Mouse (Mus musculus): ENCODE data around the gene Phf23.
A peak's percentile ranks its signal among the peaks of the same experiment; 100 is the strongest.

Phf23 gene

GRCm38 (mm10) chr11:70021264-70022132 is 25.9 kb downstream of the Phf23 start:
- peak; percentile 93 for DNase-seq (ENCODE audit: low spot score)

GRCm38 (mm10) chr11:70023481-70024150 is 28.0 kb downstream of the Phf23 start:
- no peak for DNase-seq (ENCODE audit: low spot score)

- DNase-seq (ENCODE audit: low spot score) = no peak
Measured at GRCm38 (mm10) chr11:70024151-70024514, 28.6 kb downstream of the Phf23 start.

GRCm38 (mm10) chr11:70026689-70027088 is 31.1 kb downstream of the Phf23 start:
- DNase-seq (ENCODE audit: low spot score) = peak; percentile 42

GRCm38 (mm10) chr11:70027397-70027796 is 31.8 kb downstream of the Phf23 start:
- peak; percentile 55 for DNase-seq (ENCODE audit: low spot score)

- no peak for DNase-seq (ENCODE audit: low spot score)
Measured at GRCm38 (mm10) chr11:70028401-70029129, 33.0 kb downstream of the Phf23 start.

GRCm38 (mm10) chr11:70029130-70029801 is 33.7 kb downstream of the Phf23 start:
- peak; percentile 41 for DNase-seq (ENCODE audit: low spot score)

- DNase-seq (ENCODE audit: low spot score) = no peak
Measured at GRCm38 (mm10) chr11:70029829-70030550, 34.4 kb downstream of the Phf23 start.

GRCm38 (mm10) chr11:70030651-70031320 is 35.2 kb downstream of the Phf23 start:
- no peak for DNase-seq (ENCODE audit: low spot score)

GRCm38 (mm10) chr11:70031321-70031670 is 35.7 kb downstream of the Phf23 start:
- DNase-seq (ENCODE audit: low spot score) = no peak

- DNase-seq (ENCODE audit: low spot score) = no peak
Measured at GRCm38 (mm10) chr11:70038174-70038573, 42.6 kb downstream of the Phf23 start.

GRCm38 (mm10) chr11:70039631-70040030 is 44.1 kb downstream of the Phf23 start:
- DNase-seq (ENCODE audit: low spot score) = no peak

GRCm38 (mm10) chr11:70040184-70040583 is 44.6 kb downstream of the Phf23 start:
- DNase-seq (ENCODE audit: low spot score) = no peak

- no peak for DNase-seq (ENCODE audit: low spot score)
Measured at GRCm38 (mm10) chr11:70042309-70043085, 46.9 kb downstream of the Phf23 start.

GRCm38 (mm10) chr11:70043665-70044064 is 48.1 kb downstream of the Phf23 start:
- no peak for DNase-seq (ENCODE audit: low spot score)

- DNase-seq (ENCODE audit: low spot score) = no peak
Measured at GRCm38 (mm10) chr11:70045435-70045834, 49.9 kb downstream of the Phf23 start.

GRCm38 (mm10) chr11:70049366-70049765 is 53.8 kb downstream of the Phf23 start:
- no peak for DNase-seq (ENCODE audit: low spot score)
